Comparison of ENCODE assay signal across 8 mouse cellular contexts in the genomic region with DNA sequence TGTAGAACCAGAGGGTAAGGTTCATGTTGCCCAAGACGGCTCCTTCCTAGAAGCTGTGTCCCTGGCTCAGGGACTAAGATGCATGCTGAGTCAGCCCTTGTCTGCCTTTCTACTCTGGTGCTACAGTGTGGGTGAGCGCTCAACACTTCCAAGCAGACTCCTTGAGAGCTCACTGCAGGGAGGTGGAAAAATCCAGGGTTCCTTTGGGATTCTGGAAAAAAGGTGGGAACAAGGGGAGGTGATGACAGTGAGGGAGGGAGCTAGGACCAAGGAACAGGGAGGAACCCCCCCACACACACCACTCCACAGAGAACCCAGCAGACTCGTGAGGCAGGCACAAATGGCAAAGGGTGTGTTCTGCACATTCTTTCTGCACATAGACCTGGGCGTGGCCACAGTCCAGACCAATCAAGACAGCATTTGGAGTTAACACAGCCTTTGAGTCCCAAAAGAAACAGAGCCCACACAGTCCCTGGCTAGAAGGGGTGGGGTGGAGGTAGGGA. TPM values are rescaled to one million over a fixed set of nuclear protein-coding genes. Genes with fewer than 3 reads are reported as not detected.
DNase-seq lines count a peak whose midpoint lies in the region; ATAC-seq and TF ChIP-seq lines count a peak whose summit lies in the region.

No protein-coding gene starts in this region.

- 51% methylated on average over 4 of the region's 4 CpGs for WGBS in heart, embryonic 13.5 days
- WGBS in heart, embryonic 10.5 days, result 52% methylated on average over 4 of the region's 4 CpGs
- 42% methylated on average over 4 of the region's 4 CpGs for WGBS in kidney, adult 2 months
- 39% methylated on average over 4 of the region's 4 CpGs for WGBS in lung, embryonic 15.5 days
- WGBS in forebrain, embryonic 12.5 days, result 64% methylated on average over 4 of the region's 4 CpGs

- no peak for TF ChIP-seq POLR2A in kidney, adult 2 months (IDR thresholded peaks at IDR 0.05; ENCODE audit: low read depth, low read length)

- no peak overlapping the region for H3K4me3 ChIP-seq in heart, embryonic 13.5 days
- no peak overlapping the region for H3K4me3 ChIP-seq in heart, embryonic 10.5 days
- no peak overlapping the region for H3K4me3 ChIP-seq in kidney, adult 2 months (ENCODE audit: insufficient read depth, low read depth, low read length)
- H3K4me3 ChIP-seq in lung, embryonic 15.5 days, result no peak overlapping the region
- H3K4me3 ChIP-seq in forebrain, embryonic 12.5 days (replicated peaks), result no peak overlapping the region

- peaks cover 13% of the 10 kb centered on the region; the same call in 1 of the 2 replicates for H3K27me3 ChIP-seq in heart, embryonic 13.5 days (replicated peaks)
- peaks cover 38% of the 10 kb centered on the region; the same call in 1 of the 2 replicates for H3K27me3 ChIP-seq in heart, embryonic 10.5 days (ENCODE audit: insufficient read depth, poor library complexity, severe bottlenecking)
- H3K27me3 ChIP-seq in kidney, adult 2 months (replicated peaks; ENCODE audit: control insufficient read depth, insufficient read depth, low read length), result no peaks in the 10 kb centered on the region
- no peaks in the 10 kb centered on the region for H3K27me3 ChIP-seq in lung, embryonic 15.5 days
- no peaks in the 10 kb centered on the region for H3K27me3 ChIP-seq in forebrain, embryonic 12.5 days

- peaks cover 13% of the 10 kb centered on the region for H3K4me1 ChIP-seq in heart, embryonic 13.5 days
- H3K4me1 ChIP-seq in heart, embryonic 10.5 days, result peaks cover 19% of the 10 kb centered on the region
- no peaks in the 10 kb centered on the region for H3K4me1 ChIP-seq in kidney, adult 2 months (ENCODE audit: control insufficient read depth, insufficient read depth, low read length)
- H3K4me1 ChIP-seq in lung, embryonic 15.5 days, result 0 out of 2 replicates have a peak, but pooled peaks cover 8% of the 10 kb centered on the region
- H3K4me1 ChIP-seq in forebrain, embryonic 12.5 days, result no peaks in the 10 kb centered on the region

- no peak overlapping the region for H3K27ac ChIP-seq in heart, embryonic 13.5 days (replicated peaks)
- no peak overlapping the region; the same call in 1 of the 2 replicates for H3K27ac ChIP-seq in heart, embryonic 10.5 days
- no peak overlapping the region for H3K27ac ChIP-seq in kidney, adult 2 months (ENCODE audit: insufficient read depth, low read depth, low read length)
- H3K27ac ChIP-seq in lung, embryonic 15.5 days, result peak overlapping the region; percentile 49
- H3K27ac ChIP-seq in forebrain, embryonic 12.5 days, result no peak overlapping the region

- DNase-seq in heart, embryonic 10.5 days (ENCODE audit: low spot score), result no peak
- peak; percentile 78 for DNase-seq in NIH3T3 (ENCODE audit: low read depth)
- DNase-seq in kidney, adult 2 months, result peak; percentile 43
- DNase-seq in spleen, postnatal 4 days (ENCODE audit: low spot score in 2 of 2), result no peak
- no peak for DNase-seq in ovary, postnatal 14 days (ENCODE audit: low spot score)

- ATAC-seq in heart, embryonic 13.5 days (ENCODE audit: extremely low read depth, insufficient number of reproducible peaks, low FRiP score, low TSS enrichment), result no peak
- ATAC-seq in lung, embryonic 15.5 days (ENCODE audit: borderline replicate concordance, extremely low read depth, low FRiP score, low TSS enrichment), result peak; percentile 54; the same call in 1 of the 2 replicates
- ATAC-seq in forebrain, embryonic 12.5 days (ENCODE audit: low FRiP score), result no peak

- H3K4me2 ChIP-seq in heart, embryonic 13.5 days, result no peak overlapping the region
- H3K4me2 ChIP-seq in lung, embryonic 15.5 days, result no peak overlapping the region
- H3K4me2 ChIP-seq in forebrain, embryonic 12.5 days, result no peak overlapping the region

- H3K36me3 ChIP-seq in heart, embryonic 13.5 days, result peaks cover 36% of the 10 kb centered on the region
- peaks cover 35% of the 10 kb centered on the region for H3K36me3 ChIP-seq in heart, embryonic 10.5 days
- H3K36me3 ChIP-seq in kidney, adult 2 months (ENCODE audit: control insufficient read depth, insufficient read depth, low read length), result no peaks in the 10 kb centered on the region
- H3K36me3 ChIP-seq in lung, embryonic 15.5 days, result peaks cover 21% of the 10 kb centered on the region; the same call in 1 of the 2 replicates
- H3K36me3 ChIP-seq in forebrain, embryonic 12.5 days (replicated peaks), result peaks cover 41% of the 10 kb centered on the region

- H3K9ac ChIP-seq in heart, embryonic 13.5 days, result peak overlapping the region; percentile 40; the same call in 1 of the 2 replicates
- no peak overlapping the region for H3K9ac ChIP-seq in lung, embryonic 15.5 days
- no peak overlapping the region for H3K9ac ChIP-seq in forebrain, embryonic 12.5 days

- H3K9me3 ChIP-seq in heart, embryonic 13.5 days, result no peaks in the 10 kb centered on the region
- no peaks in the 10 kb centered on the region for H3K9me3 ChIP-seq in heart, embryonic 10.5 days
- no peaks in the 10 kb centered on the region for H3K9me3 ChIP-seq in lung, embryonic 15.5 days
- no peaks in the 10 kb centered on the region for H3K9me3 ChIP-seq in forebrain, embryonic 12.5 days

- TF ChIP-seq CTCF in kidney, adult 2 months (conservative IDR thresholded peaks at IDR 0.05; ENCODE audit: insufficient read depth, insufficient read length, low read depth, low read length), result no peak

RNA-seq across cellular contexts. Expression of a gene that starts 10.9 kb away (rescaled TPM):
- polyA plus RNA-seq in heart, embryonic 13.5 days (2015; fragmentation: Nextera tagmentation; extraction: Ambion mirVana), result 1.1 and 1.3 TPM in 2 replicates
- polyA plus RNA-seq in heart, embryonic 10.5 days (2016; fragmentation: Nextera tagmentation; extraction: Ambion mirVana), result 2.6 TPM in 2 replicates
- 1.6 and 1.8 TPM in 2 replicates for polyA plus RNA-seq in kidney, adult 2 months (2012; rRNA removed)
- polyA plus RNA-seq in lung, embryonic 15.5 days (2015; fragmentation: Nextera tagmentation; extraction: Ambion mirVana), result 1.0 and 1.3 TPM in 2 replicates
- 3.4 and 3.6 TPM in 2 replicates for polyA plus RNA-seq in forebrain, embryonic 12.5 days (2016; fragmentation: Nextera tagmentation; extraction: Ambion mirVana)

RNA-seq across cellular contexts. Expression of a gene that starts 16.9 kb away (rescaled TPM):
- polyA plus RNA-seq in heart, embryonic 13.5 days (2015; fragmentation: Nextera tagmentation; extraction: Ambion mirVana), result 1.7 and 1.9 TPM in 2 replicates
- polyA plus RNA-seq in heart, embryonic 10.5 days (2016; fragmentation: Nextera tagmentation; extraction: Ambion mirVana), result 2.6 and 5.5 TPM in 2 replicates
- 2.0 and 2.4 TPM in 2 replicates for polyA plus RNA-seq in kidney, adult 2 months (2012; rRNA removed)
- 2.1 and 3.1 TPM in 2 replicates for polyA plus RNA-seq in lung, embryonic 15.5 days (2015; fragmentation: Nextera tagmentation; extraction: Ambion mirVana)
- polyA plus RNA-seq in forebrain, embryonic 12.5 days (2016; fragmentation: Nextera tagmentation; extraction: Ambion mirVana), result 6.9 and 7.3 TPM in 2 replicates

RNA-seq across cellular contexts. Expression of a gene that starts 16.9 kb away (rescaled TPM):
- polyA plus RNA-seq in heart, embryonic 13.5 days (2015; fragmentation: Nextera tagmentation; extraction: Ambion mirVana), result 17.1 and 17.4 TPM in 2 replicates
- polyA plus RNA-seq in heart, embryonic 10.5 days (2016; fragmentation: Nextera tagmentation; extraction: Ambion mirVana), result 16.8 and 17.6 TPM in 2 replicates
- polyA plus RNA-seq in kidney, adult 2 months (2012; rRNA removed), result 8.9 and 9.0 TPM in 2 replicates
- polyA plus RNA-seq in lung, embryonic 15.5 days (2015; fragmentation: Nextera tagmentation; extraction: Ambion mirVana), result 20.0 and 21.2 TPM in 2 replicates
- 19.3 and 20.2 TPM in 2 replicates for polyA plus RNA-seq in forebrain, embryonic 12.5 days (2016; fragmentation: Nextera tagmentation; extraction: Ambion mirVana)

Comparison
In these comparisons a context has a peak if more than half of its experiments do, and no peak if none do; other contexts are left out.
1. DNase-seq: peak in NIH3T3 (single experiment) and kidney, adult 2 months (single experiment); none in heart, embryonic 10.5 days (single experiment), spleen, postnatal 4 days (0 of 2) and ovary, postnatal 14 days (single experiment).